Mouse (Mus musculus) urinary bladder, adult 18-20 months (tissue): ENCODE measurements at regions not wholly inside any gene's neighbourhood (a gene's known extent, or its start where the extent isn't known, plus 50 kb on each side); places are given as distances from the start of the nearest gene placed in this dataset.
A peak's percentile ranks its signal among the peaks of the same experiment; 100 is the strongest.

Source experiments
- DNase-seq, 2 experiments: peaks; one replicate each; pipeline ENCODE4 v3.0.0; 2022; ENCODE audit warnings: low spot score in 2 of 2, mixed read lengths in 2 of 2

DNA sequence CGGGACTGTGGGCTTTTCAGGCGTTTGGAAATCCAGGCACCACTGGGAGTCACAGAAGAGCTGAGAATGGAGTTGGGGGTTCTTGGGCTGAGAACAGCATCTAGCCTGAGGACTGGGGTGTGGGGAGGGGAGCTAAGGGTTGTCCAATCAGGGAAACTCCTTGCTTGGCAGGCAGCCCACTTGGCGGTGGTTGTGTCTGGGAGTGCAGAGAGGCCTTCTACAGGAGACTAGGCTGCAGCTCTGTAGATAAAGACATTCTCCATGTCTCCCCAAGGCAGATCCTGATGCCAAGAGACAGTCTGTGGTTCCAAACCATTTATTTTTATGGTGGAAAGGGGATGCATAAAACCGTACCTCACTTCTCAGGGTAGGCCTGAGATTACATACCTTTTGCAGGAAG, 774.6 kb downstream of the Brinp1 start:
- DNase-seq: no peak

DNA sequence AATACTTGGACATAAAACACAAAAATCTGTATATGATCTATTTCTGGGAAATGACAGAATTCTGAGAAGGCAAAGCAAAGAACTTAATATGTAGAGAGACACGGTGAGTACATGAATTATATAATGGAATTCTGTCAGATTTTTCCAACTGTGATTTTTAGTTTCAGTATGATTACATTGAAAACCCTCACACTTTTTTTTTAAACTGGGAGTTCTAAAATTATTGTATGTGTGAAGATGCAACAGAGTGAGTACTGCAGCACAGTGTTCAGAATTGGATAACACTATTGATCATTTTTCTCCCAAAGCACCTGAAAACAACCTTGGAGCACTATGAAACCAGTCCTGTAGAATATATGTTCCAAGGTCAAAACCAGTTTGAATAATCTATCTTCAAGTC, 797.7 kb downstream of the Brinp1 start:
- no peak for DNase-seq

DNA sequence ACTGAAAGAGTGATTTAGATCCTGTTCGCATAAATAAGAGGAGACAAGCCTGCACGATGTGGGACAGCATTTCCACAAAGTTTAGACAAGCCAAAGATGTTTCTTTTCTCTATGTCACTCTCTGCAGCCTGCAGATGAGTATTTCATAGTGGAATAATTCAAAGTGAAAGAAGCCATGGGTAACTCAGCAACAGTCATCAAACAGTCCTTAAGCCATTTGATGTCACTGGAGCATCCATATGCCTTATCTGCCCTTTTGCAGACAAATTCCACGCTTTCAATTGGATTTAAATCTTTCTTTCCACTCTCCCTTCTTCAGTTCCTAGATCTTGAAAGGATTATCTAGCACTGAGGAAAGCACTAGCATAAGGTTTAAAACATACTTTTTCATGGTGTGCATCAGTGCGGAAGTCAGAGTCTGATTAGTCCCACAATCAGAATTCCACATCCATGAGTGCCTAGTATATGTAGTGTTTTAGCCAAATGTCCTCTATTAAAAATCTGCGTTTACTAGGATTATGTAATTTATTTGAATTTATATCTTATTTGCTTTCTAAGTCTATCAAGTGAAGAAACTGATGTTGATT, 805.6 kb downstream of the Brinp1 start:
- DNase-seq: no peak

DNA sequence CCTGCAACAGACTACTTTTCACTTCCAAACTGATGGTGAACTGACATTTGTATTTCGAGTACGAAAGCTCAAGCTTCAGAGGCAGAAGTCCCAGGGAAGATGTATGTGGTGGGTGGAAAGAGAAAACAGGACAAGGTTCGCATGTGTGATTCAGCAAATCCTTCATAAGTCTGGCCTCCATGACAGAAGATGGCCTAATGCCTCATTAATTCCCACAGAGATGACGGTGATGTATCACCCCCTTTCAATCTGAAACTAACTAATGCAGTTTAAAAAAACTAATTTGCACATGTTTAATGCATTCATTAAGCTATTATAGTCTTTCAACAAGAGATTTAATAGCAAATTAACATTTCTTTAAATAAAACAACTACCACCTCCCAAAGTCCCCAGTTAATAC, 826.1 kb downstream of the Brinp1 start:
- no peak for DNase-seq

DNA sequence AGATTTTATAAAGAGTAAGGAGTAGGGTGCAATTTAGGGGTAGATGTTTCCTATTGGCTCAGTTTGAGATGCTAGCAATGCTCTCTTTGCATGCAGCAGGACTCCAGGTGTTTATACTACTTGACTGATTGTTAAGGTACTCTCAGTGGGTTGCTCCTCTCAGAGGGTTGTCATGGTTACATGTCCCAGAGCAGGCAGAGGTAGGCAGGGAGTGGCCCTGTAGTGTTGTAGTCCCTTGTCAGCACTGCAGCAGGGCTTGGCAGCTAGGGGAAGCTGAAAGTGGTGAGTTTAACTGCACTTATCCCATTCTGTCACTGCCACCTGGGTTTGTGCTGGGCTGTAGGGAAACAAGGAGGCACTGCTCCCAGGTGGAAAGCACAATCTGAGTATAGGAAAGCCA, 839.7 kb downstream of the Brinp1 start:
- no peak for DNase-seq

DNA sequence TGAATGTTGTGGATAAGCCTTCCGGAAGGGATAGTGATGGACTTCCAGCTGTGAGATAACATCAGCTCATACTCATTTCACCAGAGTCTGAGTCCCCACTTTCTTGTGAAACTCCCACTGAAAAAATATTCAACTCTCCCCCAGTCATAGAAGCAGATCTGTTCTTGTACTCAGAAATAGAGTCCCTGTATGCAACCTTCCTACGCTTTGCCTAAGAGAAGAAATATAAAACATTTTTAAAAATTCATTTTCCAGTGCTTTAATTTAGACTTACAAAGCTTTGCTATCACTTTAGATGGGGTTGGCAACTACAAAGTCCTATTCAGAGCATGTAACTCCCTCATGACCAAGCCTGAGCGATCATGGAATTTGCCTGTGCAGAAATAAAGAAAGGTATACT, 868.9 kb downstream of the Brinp1 start:
- no peak for DNase-seq

DNA sequence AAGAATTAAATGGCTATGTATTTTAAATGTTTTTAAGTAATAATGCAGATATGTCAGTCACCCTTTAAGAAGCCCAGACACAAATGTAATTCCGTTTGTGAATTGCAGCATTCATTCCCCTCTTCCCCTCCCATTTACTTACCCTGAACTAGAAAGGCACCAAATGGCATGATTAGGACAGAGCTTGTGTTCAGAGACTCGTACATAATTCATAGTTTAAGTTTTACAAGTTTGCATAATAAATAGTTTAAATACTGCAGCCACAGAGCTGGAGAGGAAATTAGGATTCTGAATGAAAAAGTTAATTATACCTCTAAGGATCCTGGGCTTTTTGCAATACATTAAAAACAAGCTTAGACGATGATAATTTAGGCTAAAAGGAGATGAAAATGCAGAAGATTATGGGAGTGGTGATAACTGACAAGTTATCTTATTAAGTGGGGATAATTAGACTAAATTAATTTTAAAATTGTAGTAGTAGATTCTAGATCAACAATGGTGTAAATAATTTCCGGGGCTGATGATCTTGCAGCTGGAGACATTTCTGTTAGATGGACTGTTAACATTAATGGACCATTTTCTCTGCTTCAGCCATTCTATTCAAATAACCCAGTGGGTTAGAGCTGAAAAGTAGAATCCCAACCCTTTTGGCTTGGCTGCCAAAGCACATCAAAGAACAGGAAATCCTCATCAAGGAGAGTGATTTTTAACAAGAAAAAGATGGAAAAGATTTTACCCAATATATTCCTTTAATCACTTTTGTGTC, 897.2 kb downstream of the Brinp1 start:
- no peak for DNase-seq

DNA sequence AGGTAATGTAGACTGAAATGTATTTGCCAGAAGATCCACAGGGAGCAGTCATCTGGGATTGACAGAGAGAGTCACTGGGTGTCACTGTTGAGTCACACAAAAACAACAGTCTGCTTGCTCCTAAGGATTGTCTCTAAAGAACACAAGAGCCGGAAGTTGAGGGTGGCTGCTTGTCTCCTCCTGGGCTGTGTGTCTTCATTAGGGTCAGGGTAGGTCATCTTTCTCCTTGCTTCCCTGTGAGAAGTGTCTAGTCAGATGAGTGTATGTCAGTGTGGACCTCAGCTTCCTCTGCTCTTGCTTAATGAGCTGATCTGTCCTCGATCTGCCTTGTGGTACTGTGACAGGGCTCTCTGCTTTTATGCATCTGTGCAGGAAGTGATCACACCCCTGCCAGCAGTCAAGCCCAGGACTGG, 931.3 kb downstream of the Brinp1 start:
- peak in 1 of 2 experiments; percentile 3 for DNase-seq

DNA sequence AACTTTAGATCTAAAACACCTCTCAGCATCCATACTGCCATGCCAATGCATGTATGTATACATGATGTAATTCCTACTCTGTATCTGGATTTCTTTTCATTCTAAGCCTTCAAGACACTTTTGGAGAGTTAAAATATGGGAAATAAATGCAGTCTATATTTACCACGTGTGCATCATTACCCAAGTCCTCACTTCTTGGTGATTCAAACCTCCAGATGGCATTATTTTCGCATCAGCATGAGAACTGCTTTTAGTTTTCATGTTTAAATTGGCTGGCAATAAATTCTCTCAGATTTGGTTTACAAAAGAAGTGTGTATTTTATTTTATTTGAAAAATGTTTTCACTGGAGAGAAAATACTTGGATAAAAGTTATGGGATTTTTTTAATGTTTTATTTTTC, 942.8 kb downstream of the Brinp1 start:
- no peak for DNase-seq

DNA sequence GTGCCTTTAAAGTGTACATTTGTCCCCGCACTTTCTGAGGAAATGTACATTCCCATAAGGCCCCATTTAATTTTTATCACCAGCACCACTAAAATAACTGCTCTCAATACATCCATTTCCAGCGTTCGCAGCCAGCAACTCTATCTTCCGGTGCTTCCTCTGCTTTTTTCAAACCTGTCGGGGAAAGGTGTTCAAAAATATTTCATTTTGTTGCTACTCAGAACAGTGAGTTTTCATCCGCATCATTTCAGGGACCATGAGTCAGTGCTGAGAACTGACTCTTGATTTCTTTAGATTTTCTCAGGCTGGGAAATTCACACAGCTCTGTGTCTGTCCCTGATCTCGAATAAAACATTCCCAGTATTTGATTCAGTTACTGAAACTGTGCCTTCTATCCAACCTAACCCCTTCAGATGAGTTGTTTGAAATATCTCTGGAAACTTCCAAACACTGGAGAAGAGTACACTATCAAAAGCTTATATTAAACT, 959.4 kb downstream of the Brinp1 start:
- no peak for DNase-seq

DNA sequence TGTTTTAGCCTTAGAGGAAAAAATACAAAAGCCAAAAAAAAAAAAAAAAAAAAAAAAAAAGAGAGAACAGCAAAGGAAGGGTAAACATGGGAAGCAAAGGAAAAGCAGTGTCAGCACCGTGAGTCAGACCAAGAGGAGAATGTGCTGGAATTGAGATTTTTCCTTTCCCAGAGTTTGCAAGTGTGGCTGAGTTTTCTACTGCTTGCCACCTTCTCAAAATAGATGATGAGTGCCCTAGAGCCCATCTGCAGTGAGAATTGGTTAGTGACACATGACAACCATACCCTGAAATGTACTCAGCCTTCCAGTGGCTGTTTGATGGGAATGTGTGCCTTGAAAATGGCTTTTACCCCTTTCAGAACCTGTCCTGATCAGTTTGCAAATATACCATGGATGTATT, 990.7 kb downstream of the Brinp1 start:
- no peak for DNase-seq

DNA sequence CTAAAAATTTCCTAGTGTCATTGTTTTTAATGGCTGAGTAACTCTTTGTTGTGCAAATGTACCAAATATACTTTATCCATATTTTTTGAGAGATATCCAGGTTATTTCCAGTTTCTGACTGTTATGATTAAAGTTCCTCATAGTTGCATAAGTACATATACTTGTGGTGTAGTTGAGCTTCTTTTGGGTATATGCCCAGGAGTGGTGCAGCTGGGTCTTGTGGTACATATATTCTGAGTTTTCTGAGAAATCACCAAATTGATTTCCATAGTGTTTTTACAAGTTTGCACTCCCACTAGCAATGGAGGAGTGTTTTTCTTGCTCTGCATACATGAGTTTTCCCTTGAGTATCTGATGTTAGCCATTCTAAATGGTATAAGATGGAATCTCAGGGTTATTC, 1006.2 kb downstream of the Brinp1 start:
- DNase-seq: no peak

DNA sequence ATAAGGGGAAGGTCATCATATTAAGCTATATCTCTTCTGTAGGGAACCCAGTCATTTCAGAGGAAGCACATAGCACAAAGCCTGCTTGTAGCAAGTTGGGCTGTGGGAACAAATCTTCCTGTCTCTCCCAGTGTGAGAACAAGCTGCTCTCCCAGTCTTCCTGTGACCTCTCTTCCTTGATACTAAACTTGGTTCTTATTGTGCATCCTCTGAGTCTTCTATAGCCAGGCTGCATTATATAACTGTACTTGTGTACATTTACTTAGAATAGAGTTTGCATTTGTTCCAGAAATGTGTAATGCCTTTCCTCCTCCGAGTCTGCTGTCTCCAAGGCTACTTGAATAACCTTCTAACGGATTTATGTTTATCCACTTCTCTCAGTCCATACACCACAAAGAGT, 1021.7 kb downstream of the Brinp1 start:
- DNase-seq: no peak

DNA sequence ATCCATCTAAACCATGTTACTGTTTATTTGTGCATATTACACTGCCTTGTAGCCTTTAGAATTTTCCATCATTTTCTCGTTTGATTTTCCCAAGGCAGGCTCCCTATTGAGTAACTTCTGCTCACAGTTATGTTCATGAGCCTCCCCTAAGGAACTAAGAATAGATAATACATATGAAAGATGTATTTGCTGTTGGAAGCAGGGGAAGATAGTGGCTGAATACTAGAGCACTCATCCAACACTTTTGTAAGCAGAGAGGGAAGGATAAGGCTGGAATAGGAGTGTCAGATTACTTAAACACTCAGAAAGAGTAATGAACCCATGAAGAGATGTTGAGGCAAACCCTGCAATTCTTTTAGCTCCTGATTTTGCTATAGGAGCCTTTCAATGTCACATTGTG, 1055.1 kb downstream of the Brinp1 start:
- DNase-seq: no peak

DNA sequence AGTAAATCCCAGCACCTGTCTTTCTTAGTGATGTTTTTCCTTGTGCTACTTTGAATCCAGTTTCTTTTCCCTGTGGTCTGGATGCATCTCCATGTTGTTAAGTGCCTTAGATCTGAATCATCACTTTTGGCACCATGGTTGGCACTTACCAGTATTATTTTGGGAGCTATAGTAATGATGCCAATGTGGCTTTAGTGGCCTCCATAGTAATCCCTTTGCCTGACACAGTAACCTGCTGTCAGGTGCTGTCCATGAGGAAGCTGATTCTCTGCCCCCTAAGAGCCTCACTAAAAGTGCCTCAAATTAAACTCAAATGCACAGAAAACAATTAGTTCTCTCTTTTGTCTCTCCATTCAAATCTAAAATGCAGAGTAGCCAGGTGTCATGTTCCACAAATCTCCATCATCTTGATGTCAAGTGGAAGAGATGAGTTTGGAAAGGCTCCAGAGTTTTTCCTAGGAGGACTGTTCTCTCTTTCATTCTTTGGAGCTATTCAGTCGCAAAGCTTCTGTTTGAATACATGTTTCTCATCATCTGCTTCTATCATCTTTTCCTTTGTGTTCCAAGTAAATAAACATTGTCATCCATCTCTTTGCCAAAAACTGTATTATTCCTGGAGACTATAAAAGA, 1062.1 kb downstream of the Brinp1 start:
- DNase-seq: no peak

DNA sequence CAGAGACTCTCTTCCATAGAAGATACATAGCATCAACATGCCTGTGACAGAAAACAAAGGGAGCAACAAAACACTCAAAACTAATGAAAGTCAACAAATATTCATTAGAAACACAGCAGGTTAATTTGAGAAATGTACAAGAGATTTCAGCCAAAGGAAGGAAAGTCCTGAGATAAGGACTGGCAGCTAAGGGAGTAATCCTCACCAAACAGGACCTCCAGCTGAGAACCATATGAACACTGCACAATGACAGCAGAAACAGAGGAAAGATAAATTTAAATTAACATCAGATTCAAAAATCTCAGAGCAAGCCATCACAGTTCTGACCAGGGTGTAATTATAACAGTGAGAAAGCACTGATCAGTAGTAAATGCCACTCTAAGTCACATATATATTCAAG, 1060.6 kb downstream of the Tlr4 start:
- DNase-seq: no peak

DNA sequence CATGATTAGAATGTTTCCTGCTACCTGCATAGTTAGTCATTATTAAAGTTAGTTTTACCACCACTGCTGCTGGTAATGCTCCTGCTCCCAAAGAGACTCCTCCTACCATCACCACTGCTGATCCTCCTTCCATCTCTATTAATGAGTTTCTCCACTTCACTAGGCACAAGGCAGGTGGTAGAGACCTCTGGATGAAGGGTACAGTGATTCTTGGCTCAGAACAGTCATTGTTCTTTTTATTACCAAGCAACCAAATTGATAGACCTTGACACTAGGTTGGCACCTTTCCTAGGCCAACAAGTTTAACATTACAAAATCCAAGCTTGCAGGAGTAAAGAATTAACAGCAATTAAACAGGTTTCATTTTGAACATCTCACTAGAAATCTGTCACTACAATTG, 1057.8 kb downstream of the Tlr4 start:
- DNase-seq: no peak

DNA sequence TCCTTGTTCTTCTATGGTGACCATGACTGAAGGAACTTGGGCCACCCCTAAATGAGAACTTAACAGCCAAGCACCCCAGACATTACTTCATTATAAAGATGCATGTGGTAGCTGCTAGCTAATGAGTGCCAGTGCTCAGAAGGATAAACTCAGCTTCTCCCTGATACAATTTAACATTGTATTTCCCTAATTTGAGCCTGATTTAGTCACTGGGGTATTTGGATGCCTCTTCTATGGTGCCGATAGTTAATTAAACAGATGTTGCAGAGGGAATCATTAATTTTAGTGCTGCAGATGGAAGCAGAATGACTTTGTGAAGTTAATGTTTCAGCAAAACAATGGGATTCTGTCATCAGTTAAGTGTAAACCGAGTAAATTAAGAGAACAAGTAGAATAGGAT, 1034.8 kb downstream of the Tlr4 start:
- DNase-seq: no peak

DNA sequence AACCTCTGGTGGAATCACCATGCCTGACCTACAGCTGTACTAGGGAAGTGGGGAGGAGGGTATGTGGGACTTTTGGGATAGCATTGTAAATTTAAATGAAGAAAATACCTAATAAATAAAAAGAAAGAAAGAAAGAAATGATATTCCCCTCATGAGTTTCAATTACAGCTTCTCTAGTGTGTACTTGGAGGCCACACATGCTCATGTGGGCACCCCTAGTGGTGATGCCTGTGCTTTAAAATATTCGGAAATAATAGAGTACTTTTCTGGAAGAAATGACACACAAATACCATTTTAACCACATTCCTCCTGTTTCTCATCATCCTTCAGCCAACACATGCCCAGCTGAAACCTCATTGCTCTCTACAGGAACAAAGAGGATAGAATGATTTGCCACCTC, 1034.4 kb downstream of the Tlr4 start:
- no peak for DNase-seq

DNA sequence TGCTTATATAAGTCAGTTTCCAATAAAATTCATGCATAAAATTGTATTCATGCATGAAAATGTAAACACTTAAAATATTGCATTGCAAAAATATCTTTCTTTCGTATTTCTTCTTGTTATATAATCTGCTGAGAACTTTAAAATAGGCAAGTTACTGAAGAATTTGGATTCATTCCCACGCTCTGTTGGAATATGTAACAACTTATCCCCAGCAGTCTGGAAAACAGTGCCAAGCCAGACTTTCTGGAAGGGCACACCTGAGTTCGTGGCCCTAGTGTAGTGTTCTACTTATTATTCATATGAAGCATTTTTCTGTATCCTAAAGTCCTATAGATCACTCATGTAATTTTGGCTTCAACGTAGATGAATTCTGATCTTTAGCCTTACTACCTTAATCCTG, 1025.6 kb downstream of the Tlr4 start:
- no peak for DNase-seq

DNA sequence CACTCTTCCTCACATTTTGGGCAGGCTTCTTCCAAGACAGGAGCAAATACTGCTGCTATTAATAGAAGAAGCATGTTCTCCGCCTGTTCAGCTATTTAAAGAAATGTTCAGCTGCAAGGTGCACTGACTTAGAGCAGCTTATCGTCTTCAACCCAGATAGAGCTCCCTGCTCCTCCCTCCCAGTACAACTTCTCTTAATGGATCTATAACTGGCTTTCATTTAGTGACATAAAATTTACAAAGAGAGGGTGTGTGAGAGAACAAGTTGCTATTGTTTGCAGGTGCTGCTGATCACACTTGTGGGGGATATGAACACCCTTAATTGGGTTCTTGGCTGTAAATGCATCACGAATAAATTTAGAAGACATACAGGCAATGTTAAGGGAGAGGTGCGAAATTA, 1006.0 kb downstream of the Tlr4 start:
- no peak for DNase-seq

DNA sequence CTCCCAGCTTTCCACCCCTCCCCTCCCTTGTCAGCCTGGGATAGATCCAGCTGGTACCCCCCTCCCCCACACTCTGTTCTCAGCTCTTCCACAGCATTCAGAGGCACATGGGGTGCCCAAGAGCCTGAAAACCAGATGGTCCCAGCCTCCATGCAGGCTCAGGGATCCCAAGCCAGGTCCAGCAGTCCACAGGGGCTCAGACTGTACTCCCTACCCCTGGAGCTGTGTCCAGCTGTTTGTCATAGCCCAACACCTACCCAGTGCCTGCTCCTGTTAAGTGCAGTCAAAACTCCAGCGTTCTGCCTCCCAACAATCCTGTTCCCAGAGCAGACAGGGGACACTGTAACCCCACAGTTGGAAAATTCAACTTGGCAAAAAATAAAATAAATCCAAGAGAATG, 998.1 kb downstream of the Tlr4 start:
- no peak for DNase-seq

DNA sequence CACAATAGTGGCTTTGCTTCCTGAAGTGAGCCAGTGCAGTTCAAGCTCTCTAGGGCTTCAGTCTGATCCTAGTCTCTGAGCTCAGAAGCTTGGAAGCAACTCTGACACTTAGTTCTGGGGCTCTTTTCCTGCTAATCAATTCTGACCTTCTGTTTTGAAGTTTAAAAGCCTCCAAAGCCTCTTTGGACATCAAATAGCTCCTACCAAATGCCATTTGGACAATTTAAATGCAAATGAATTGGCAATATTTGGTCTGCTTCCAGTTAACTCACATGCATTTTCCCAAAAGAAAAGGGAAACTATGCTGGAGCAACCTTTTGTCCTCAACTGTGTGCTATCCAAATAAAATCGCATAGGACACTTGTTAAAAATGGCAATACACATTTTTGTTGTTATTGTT, 968.7 kb downstream of the Tlr4 start:
- no peak for DNase-seq
